Mouse (Mus musculus): Measurements from ENCODE around the gene Fbxl5. TPM values are rescaled to one million over a fixed set of nuclear protein-coding genes. Genes with fewer than 3 reads are reported as not detected.

Fbxl5 gene
- total RNA-seq, 2 experiments from 2014 or later: 31.5 to 38.6 TPM

Other genes with a start within 250 kb of the Fbxl5 start
- 1 to 10 TPM; 4.0 to 5.7 TPM for gene Cc2d2a, start 159.3 kb downstream of the Fbxl5 start, total RNA-seq (2021)
- gene Bst1, start 2.8 kb downstream of the Fbxl5 start, total RNA-seq (2021): not detected
- 1 to 10 TPM; 1.7 to 2.1 TPM for gene Cd38, start 46.9 kb upstream of the Fbxl5 start, total RNA-seq (2021)
- gene Gm7879, start 91.5 kb upstream of the Fbxl5 start, total RNA-seq (2021): 1 to 10 TPM; 6.3 to 6.8 TPM
- gene Fgfbp1, start 160.1 kb upstream of the Fbxl5 start, total RNA-seq (2021): 10 to 100 TPM in 1 of 2 experiments, 1 to 10 TPM in 1; 6.4 to 10.4 TPM

All from gastrocnemius, adult 18-20 months (tissue).